Mouse (Mus musculus): ENCODE data around the gene Actr2. TPM values are rescaled to one million over a fixed set of nuclear protein-coding genes. Genes with fewer than 3 reads are reported as not detected.
"Not testable (repeated sequence)": the region's sequence is repeated elsewhere in the genome, so short reads cannot be mapped to it uniquely, and the experiment has no call there.

Gene Actr2
- polyA plus RNA-seq, 1 experiment from 2014 or later = 94.7 TPM

GRCm38 (mm10) chr11:20145383-20145782 is 32.7 kb upstream of the Actr2 start:
- Histone ChIP-seq H3K9me3 (ENCODE audit: control insufficient read depth, low read length) (no peaks in the 10 kb centered on the region), H3K4me1 (replicated peaks; ENCODE audit: control insufficient read depth, insufficient read depth) (no peaks in the 10 kb centered on the region), H3K27ac (replicated peaks) (peak overlapping the region; percentile 53; the same call in 1 of the 2 replicates), H3K4me3 (ENCODE audit: low read depth, low read length) (no peak overlapping the region), H3K36me3 (ENCODE audit: control insufficient read depth, insufficient read depth, low read length) (no peaks in the 10 kb centered on the region), H3K27me3 (ENCODE audit: control insufficient read depth, insufficient read depth, low read length) (no peaks in the 10 kb centered on the region), H3K9ac (ENCODE audit: low read length) (no peak overlapping the region), H3K4me2 (replicated peaks; ENCODE audit: low read depth) (no peak overlapping the region)
- TF ChIP-seq CTCF (IDR thresholded peaks at IDR 0.05; ENCODE audit: low read depth) (no peak), EP300 (optimal IDR thresholded peaks at IDR 0.05) (no peak)
- 39% methylated on average over 9 of the region's 9 CpGs for WGBS
- ATAC-seq (ENCODE audit: low FRiP score, low TSS enrichment) (no peak), DNase-seq (ENCODE audit: low spot score) (peak; percentile 19)

- H3K4me2 ChIP-seq (replicated peaks; ENCODE audit: low read depth) = no peak overlapping the region
- no peaks in the 10 kb centered on the region for H3K4me1 ChIP-seq (replicated peaks; ENCODE audit: control insufficient read depth, insufficient read depth)
- peak; percentile 79 for ATAC-seq (ENCODE audit: low FRiP score, low TSS enrichment)
- H3K36me3 ChIP-seq (ENCODE audit: control insufficient read depth, insufficient read depth, low read length) = no peaks in the 10 kb centered on the region
- TF ChIP-seq EP300 (optimal IDR thresholded peaks at IDR 0.05) (no peak), CTCF (IDR thresholded peaks at IDR 0.05; ENCODE audit: low read depth) (no peak)
- peak overlapping the region; percentile 53; the same call in 1 of the 2 replicates for H3K27ac ChIP-seq (replicated peaks)
- WGBS = 76% methylated on average over 9 of the region's 9 CpGs
- no peak for DNase-seq (ENCODE audit: low spot score)
- H3K27me3 ChIP-seq (ENCODE audit: control insufficient read depth, insufficient read depth, low read length) = no peaks in the 10 kb centered on the region
- H3K9ac ChIP-seq (ENCODE audit: low read length) = no peak overlapping the region
- no peak overlapping the region for H3K4me3 ChIP-seq (ENCODE audit: low read depth, low read length)
- H3K9me3 ChIP-seq (ENCODE audit: control insufficient read depth, low read length) = no peaks in the 10 kb centered on the region
Measured at GRCm38 (mm10) chr11:20144536-20145263, 32.0 kb upstream of the Actr2 start.

GRCm38 (mm10) chr11:20143687-20144086 is 31.0 kb upstream of the Actr2 start:
- H3K27ac ChIP-seq (replicated peaks); H3K9me3 ChIP-seq (ENCODE audit: control insufficient read depth, low read length); H3K27me3 ChIP-seq (ENCODE audit: control insufficient read depth, insufficient read depth, low read length); H3K36me3 ChIP-seq (ENCODE audit: control insufficient read depth, insufficient read depth, low read length); H3K4me2 ChIP-seq (replicated peaks; ENCODE audit: low read depth); H3K4me3 ChIP-seq (ENCODE audit: low read depth, low read length); ATAC-seq (ENCODE audit: low FRiP score, low TSS enrichment); H3K9ac ChIP-seq (ENCODE audit: low read length); H3K4me1 ChIP-seq (replicated peaks; ENCODE audit: control insufficient read depth, insufficient read depth); DNase-seq (ENCODE audit: low spot score): not testable (repeated sequence)
- TF ChIP-seq CTCF (IDR thresholded peaks at IDR 0.05; ENCODE audit: low read depth) = peak; percentile 32; the same call in 1 of the 2 replicates
- WGBS = 94% methylated on average over 4 of the region's 4 CpGs

- H3K27ac ChIP-seq (replicated peaks) = no peak overlapping the region
- 82% methylated on average over 5 of the region's 5 CpGs for WGBS
- no peaks in the 10 kb centered on the region for H3K27me3 ChIP-seq (ENCODE audit: control insufficient read depth, insufficient read depth, low read length)
- TF ChIP-seq CTCF (IDR thresholded peaks at IDR 0.05; ENCODE audit: low read depth) (no peak), EP300 (optimal IDR thresholded peaks at IDR 0.05) (no peak)
- H3K36me3 ChIP-seq (ENCODE audit: control insufficient read depth, insufficient read depth, low read length) = no peaks in the 10 kb centered on the region
- H3K4me1 ChIP-seq (replicated peaks; ENCODE audit: control insufficient read depth, insufficient read depth) = no peaks in the 10 kb centered on the region
- no peak overlapping the region for H3K9ac ChIP-seq (ENCODE audit: low read length)
- no peaks in the 10 kb centered on the region for H3K9me3 ChIP-seq (ENCODE audit: control insufficient read depth, low read length)
- no peak overlapping the region for H3K4me2 ChIP-seq (replicated peaks; ENCODE audit: low read depth)
- ATAC-seq (ENCODE audit: low FRiP score, low TSS enrichment) (no peak), DNase-seq (ENCODE audit: low spot score) (no peak)
- H3K4me3 ChIP-seq (ENCODE audit: low read depth, low read length) = no peak overlapping the region
Measured at GRCm38 (mm10) chr11:20142516-20142915, 29.8 kb upstream of the Actr2 start.

GRCm38 (mm10) chr11:20140286-20140685 is 27.6 kb upstream of the Actr2 start:
- H3K4me2 ChIP-seq (replicated peaks; ENCODE audit: low read depth) = no peak overlapping the region
- H3K9ac ChIP-seq (ENCODE audit: low read length) = no peak overlapping the region
- DNase-seq (ENCODE audit: low spot score) (no peak), ATAC-seq (ENCODE audit: low FRiP score, low TSS enrichment) (no peak)
- no peak overlapping the region for H3K27ac ChIP-seq (replicated peaks)
- TF ChIP-seq EP300 (optimal IDR thresholded peaks at IDR 0.05) = no peak
- no peak for TF ChIP-seq CTCF (IDR thresholded peaks at IDR 0.05; ENCODE audit: low read depth)
- no peaks in the 10 kb centered on the region for H3K9me3 ChIP-seq (ENCODE audit: control insufficient read depth, low read length)
- H3K4me1 ChIP-seq (replicated peaks; ENCODE audit: control insufficient read depth, insufficient read depth) = no peaks in the 10 kb centered on the region
- 87% methylated on average over 5 of the region's 5 CpGs for WGBS
- H3K27me3 ChIP-seq (ENCODE audit: control insufficient read depth, insufficient read depth, low read length) = no peaks in the 10 kb centered on the region
- no peaks in the 10 kb centered on the region for H3K36me3 ChIP-seq (ENCODE audit: control insufficient read depth, insufficient read depth, low read length)
- H3K4me3 ChIP-seq (ENCODE audit: low read depth, low read length) = no peak overlapping the region

GRCm38 (mm10) chr11:20139711-20140110 is 27.0 kb upstream of the Actr2 start:
- H3K9ac ChIP-seq (ENCODE audit: low read length) = no peak overlapping the region
- ATAC-seq (ENCODE audit: low FRiP score, low TSS enrichment) = no peak
- no peak overlapping the region for H3K4me2 ChIP-seq (replicated peaks; ENCODE audit: low read depth)
- TF ChIP-seq CTCF (IDR thresholded peaks at IDR 0.05; ENCODE audit: low read depth) = no peak
- no peak for TF ChIP-seq EP300 (optimal IDR thresholded peaks at IDR 0.05)
- no peak overlapping the region for H3K27ac ChIP-seq (replicated peaks)
- H3K4me1 ChIP-seq (replicated peaks; ENCODE audit: control insufficient read depth, insufficient read depth) = no peaks in the 10 kb centered on the region
- no peaks in the 10 kb centered on the region for H3K27me3 ChIP-seq (ENCODE audit: control insufficient read depth, insufficient read depth, low read length)
- no peak for DNase-seq (ENCODE audit: low spot score)
- 93% methylated on average over 2 of the region's 2 CpGs for WGBS
- H3K4me3 ChIP-seq (ENCODE audit: low read depth, low read length) = no peak overlapping the region
- H3K36me3 ChIP-seq (ENCODE audit: control insufficient read depth, insufficient read depth, low read length) = no peaks in the 10 kb centered on the region
- no peaks in the 10 kb centered on the region for H3K9me3 ChIP-seq (ENCODE audit: control insufficient read depth, low read length)
